Comparison of ENCODE assay signal across 18 mouse cellular contexts in the genomic region with DNA sequence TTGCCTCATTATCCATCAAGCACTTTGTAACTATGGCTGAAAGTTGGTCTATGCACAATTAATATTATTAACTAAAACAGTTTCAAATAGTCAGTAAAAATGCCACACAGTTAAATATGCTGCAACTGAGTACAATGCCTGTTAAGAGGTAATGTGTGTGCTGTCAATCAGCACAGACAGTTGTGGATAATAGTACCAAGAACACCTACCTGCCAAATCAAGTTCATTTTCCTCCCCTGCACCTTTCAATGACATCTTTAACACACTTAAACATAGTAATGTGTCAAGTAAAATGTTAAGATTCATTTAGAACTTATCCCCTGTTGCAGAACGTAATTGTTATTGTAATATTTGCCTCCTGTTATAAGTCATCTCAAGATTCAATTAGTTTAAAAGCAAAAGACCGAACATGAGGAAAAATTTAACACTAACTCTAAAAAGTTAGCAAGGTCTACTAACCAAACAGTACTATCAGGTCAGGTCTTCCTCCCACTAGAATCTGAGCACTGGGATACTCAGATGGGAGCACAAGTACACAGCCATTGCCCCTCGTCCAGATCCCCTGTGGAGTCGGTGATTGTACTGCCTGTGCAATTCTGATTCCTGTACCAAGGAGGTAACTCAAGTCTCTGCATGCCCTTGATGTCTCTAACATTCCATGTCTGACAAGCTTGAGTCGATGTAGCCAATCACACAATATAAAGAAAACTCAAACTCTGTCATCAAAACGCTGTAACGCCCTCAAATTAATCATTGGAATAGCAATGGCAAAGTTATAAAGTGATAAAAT. TPM values are rescaled to one million over a fixed set of nuclear protein-coding genes. Genes with fewer than 3 reads are reported as not detected.
DNase-seq lines count a peak whose midpoint lies in the region; ATAC-seq and TF ChIP-seq lines count a peak whose summit lies in the region.
"Had no signal": no experiment of that assay in that cellular context is flagged by ENCODE, and none has a peak within 500 bp of the region (broad histone marks: within the 10 kb centered on the region; RNA-seq: fewer than 3 reads in every experiment).

No protein-coding gene starts in this region.

- no peak for TF ChIP-seq CTCF in embryonic fibroblast, embryonic 13.5 days (IDR thresholded peaks at IDR 0.05; ENCODE audit: borderline replicate concordance, insufficient read depth, low read length)

- DNase-seq in embryonic facial prominence, embryonic 14.5 days (ENCODE audit: low spot score), result no peak
- no peak for DNase-seq in embryonic facial prominence, embryonic 10.5 days (ENCODE audit: low spot score)
- DNase-seq in lung, postnatal 25 days (ENCODE audit: low spot score), result no peak
- DNase-seq in embryo, embryonic 11 days, result no peak
- no peak for DNase-seq in frontal cortex, postnatal 10 days (ENCODE audit: low spot score in 2 of 2)
- DNase-seq: adrenal gland, postnatal 10 days; cerebellum, adult 11 months; cerebellum, adult 9-10 months; cerebellum, postnatal 36 days; gastrocnemius, adult 2 months; gastrocnemius, postnatal 25 days had no signal

- TF ChIP-seq POLR2A in embryonic fibroblast, embryonic 13.5 days (IDR thresholded peaks at IDR 0.05; ENCODE audit: low read depth, low read length), result peak; percentile 53

- no peaks in the 10 kb centered on the region for H3K4me1 ChIP-seq in embryonic facial prominence, embryonic 14.5 days (ENCODE audit: control insufficient read depth, insufficient read depth, low read length)
- H3K4me1 ChIP-seq in embryonic facial prominence, embryonic 10.5 days, result no peaks in the 10 kb centered on the region
- H3K4me1 ChIP-seq in lung, embryonic 16.5 days (replicated peaks; ENCODE audit: control insufficient read depth, insufficient read depth, low read length), result no peaks in the 10 kb centered on the region
- no peaks in the 10 kb centered on the region for H3K4me1 ChIP-seq in embryonic fibroblast, embryonic 13.5 days (ENCODE audit: control insufficient read depth, insufficient read depth, low read length)
- H3K4me1 ChIP-seq: forebrain, embryonic 15.5 days; heart, embryonic 12.5 days; hindbrain, embryonic 10.5 days; hindbrain, embryonic 15.5 days had no signal

- no peak overlapping the region for H3K9ac ChIP-seq in embryonic facial prominence, embryonic 14.5 days (ENCODE audit: low read depth, low read length)
- no peak overlapping the region for H3K9ac ChIP-seq in lung, embryonic 16.5 days (ENCODE audit: low read length)
- H3K9ac ChIP-seq: forebrain, embryonic 15.5 days; heart, embryonic 12.5 days; hindbrain, embryonic 15.5 days had no signal

- H3K4me3 ChIP-seq in embryonic facial prominence, embryonic 14.5 days (ENCODE audit: low read depth, low read length), result no peak overlapping the region
- H3K4me3 ChIP-seq in embryonic facial prominence, embryonic 10.5 days, result no peak overlapping the region
- no peak overlapping the region for H3K4me3 ChIP-seq in lung, embryonic 16.5 days (ENCODE audit: low read length)
- H3K4me3 ChIP-seq in embryonic fibroblast, embryonic 13.5 days (ENCODE audit: insufficient read depth, low read length), result no peak overlapping the region
- H3K4me3 ChIP-seq: forebrain, embryonic 15.5 days; gastrocnemius, adult 2 months; heart, embryonic 12.5 days; hindbrain, embryonic 10.5 days; hindbrain, embryonic 15.5 days had no signal

- no peak overlapping the region for H3K4me2 ChIP-seq in embryonic facial prominence, embryonic 14.5 days (ENCODE audit: low read depth, low read length)
- no peak overlapping the region for H3K4me2 ChIP-seq in lung, embryonic 16.5 days (ENCODE audit: low read depth, low read length)
- H3K4me2 ChIP-seq: forebrain, embryonic 15.5 days; heart, embryonic 12.5 days; hindbrain, embryonic 15.5 days had no signal

- no peaks in the 10 kb centered on the region for H3K9me3 ChIP-seq in embryonic facial prominence, embryonic 14.5 days (ENCODE audit: control insufficient read depth, low read length)
- H3K9me3 ChIP-seq in embryonic facial prominence, embryonic 10.5 days, result no peaks in the 10 kb centered on the region
- no peaks in the 10 kb centered on the region for H3K9me3 ChIP-seq in lung, embryonic 16.5 days (ENCODE audit: control insufficient read depth, low read length)
- H3K9me3 ChIP-seq: forebrain, embryonic 15.5 days; heart, embryonic 12.5 days; hindbrain, embryonic 10.5 days; hindbrain, embryonic 15.5 days had no signal

- WGBS in embryonic facial prominence, embryonic 14.5 days, result 87% methylated on average over 7 of the region's 7 CpGs
- 88% methylated on average over 7 of the region's 7 CpGs for WGBS in embryonic facial prominence, embryonic 10.5 days
- 79% methylated on average over 7 of the region's 7 CpGs for WGBS in lung, embryonic 16.5 days

- no peaks in the 10 kb centered on the region for H3K27me3 ChIP-seq in embryonic facial prominence, embryonic 14.5 days (replicated peaks; ENCODE audit: control insufficient read depth, insufficient read depth, low read length)
- no peaks in the 10 kb centered on the region for H3K27me3 ChIP-seq in embryonic facial prominence, embryonic 10.5 days (replicated peaks; ENCODE audit: low read depth, poor library complexity, severe bottlenecking)
- no peaks in the 10 kb centered on the region for H3K27me3 ChIP-seq in lung, embryonic 16.5 days (ENCODE audit: control insufficient read depth, insufficient read depth, low read depth, low read length)
- H3K27me3 ChIP-seq: forebrain, embryonic 15.5 days; heart, embryonic 12.5 days; hindbrain, embryonic 15.5 days had no signal

- ATAC-seq in embryonic facial prominence, embryonic 14.5 days (ENCODE audit: low read depth), result peak; percentile 35; the same call in 1 of the 2 replicates
- 0 out of 2 replicates have a peak, but pooled peaks have one; percentile 34 for ATAC-seq in lung, embryonic 16.5 days (ENCODE audit: low read depth)
- ATAC-seq: forebrain, embryonic 15.5 days; intestine, embryonic 16.5 days had no signal

- peaks cover 42% of the 10 kb centered on the region for H3K36me3 ChIP-seq in embryonic facial prominence, embryonic 14.5 days (ENCODE audit: control insufficient read depth, insufficient read depth, low read length)
- peaks cover 47% of the 10 kb centered on the region for H3K36me3 ChIP-seq in embryonic facial prominence, embryonic 10.5 days (replicated peaks)
- peaks cover 13% of the 10 kb centered on the region for H3K36me3 ChIP-seq in lung, embryonic 16.5 days (ENCODE audit: control insufficient read depth, insufficient read depth, low read length)
- H3K36me3 ChIP-seq: forebrain, embryonic 15.5 days; hindbrain, embryonic 15.5 days had no signal

- H3K27ac ChIP-seq in embryonic facial prominence, embryonic 14.5 days (replicated peaks; ENCODE audit: low read depth, low read length), result no peak overlapping the region
- H3K27ac ChIP-seq in embryonic facial prominence, embryonic 10.5 days (replicated peaks), result no peak overlapping the region
- no peak overlapping the region for H3K27ac ChIP-seq in lung, embryonic 16.5 days (ENCODE audit: low read length)
- no peak overlapping the region for H3K27ac ChIP-seq in embryonic fibroblast, embryonic 13.5 days (ENCODE audit: insufficient read depth, low read length)
- H3K27ac ChIP-seq: forebrain, embryonic 15.5 days; gastrocnemius, adult 2 months; hindbrain, embryonic 10.5 days; hindbrain, embryonic 15.5 days had no signal

RNA-seq across cellular contexts. Expression of a gene that starts 37.5 kb away (rescaled TPM):
- polyA plus RNA-seq in embryonic facial prominence, embryonic 14.5 days (2014; fragmentation: Nextera tagmentation; extraction: Ambion mirVana), result 2,526 and 3,098 TPM in 2 replicates
- 117 and 176 TPM in 2 replicates for polyA plus RNA-seq in embryonic facial prominence, embryonic 10.5 days (2016; fragmentation: Nextera tagmentation; extraction: Ambion mirVana)
- 771 and 862 TPM in 2 replicates for polyA plus RNA-seq in lung, embryonic 16.5 days (2015; fragmentation: Nextera tagmentation; extraction: Ambion mirVana)
- polyA plus RNA-seq in embryonic fibroblast, embryonic 13.5 days (2011; ENCODE audit: insufficient read length, low read depth, missing spikeins), result 3,465 and 4,838 TPM in 2 replicates

RNA-seq across cellular contexts. Expression of a gene that starts 58.5 kb away (rescaled TPM):
- polyA plus RNA-seq in embryonic facial prominence, embryonic 14.5 days (2014; fragmentation: Nextera tagmentation; extraction: Ambion mirVana), result 39.4 and 42.7 TPM in 2 replicates
- 48.0 and 48.5 TPM in 2 replicates for polyA plus RNA-seq in embryonic facial prominence, embryonic 10.5 days (2016; fragmentation: Nextera tagmentation; extraction: Ambion mirVana)
- polyA plus RNA-seq in lung, embryonic 16.5 days (2015; fragmentation: Nextera tagmentation; extraction: Ambion mirVana), result 29.9 and 32.2 TPM in 2 replicates
- polyA plus RNA-seq in embryonic fibroblast, embryonic 13.5 days (2011; ENCODE audit: insufficient read length, low read depth, missing spikeins), result 16.0 and 18.8 TPM in 2 replicates
